Mouse (Mus musculus) midbrain, embryonic 15.5 days (tissue): ENCODE measurements around the gene Klk13. TPM values are rescaled to one million over a fixed set of nuclear protein-coding genes. Genes with fewer than 3 reads are reported as not detected.
"Not testable (repeated sequence)": the region's sequence is repeated elsewhere in the genome, so short reads cannot be mapped to it uniquely, and the experiment has no call there.

Source experiments
- ATAC-seq: fragments of 200-750 bp; cut with Nextera tagmentation; replicated peaks from 2 replicates; pipeline ENCODE4 v1.8.0; 2017; ENCODE audit warnings: moderate TSS enrichment
- H3K27ac ChIP-seq: fragments of 300-500 bp; sonication (generic); 2 replicates; pipeline ENCODE4 v1.5.1; 2015; ENCODE audit warnings: mild to moderate bottlenecking, inconsistent platforms
- H3K27me3 ChIP-seq: fragments of 300-500 bp; sonication (generic); replicated peaks from 2 replicates; pipeline ENCODE4 v1.6.1; 2015; ENCODE audit warnings: inconsistent platforms
- H3K36me3 ChIP-seq: fragments of 300-500 bp; sonication (generic); replicated peaks from 2 replicates; pipeline ENCODE4 v1.6.1; 2015; ENCODE audit warnings: inconsistent platforms
- H3K4me1 ChIP-seq: fragments of 300-500 bp; sonication (generic); 2 replicates; pipeline ENCODE4 v1.6.1; 2015; ENCODE audit warnings: inconsistent platforms
- H3K4me2 ChIP-seq: fragments of 300-500 bp; sonication (generic); 2 replicates; pipeline ENCODE4 v1.6.1; 2015; ENCODE audit warnings: inconsistent platforms, mild to moderate bottlenecking, moderate library complexity
- H3K4me3 ChIP-seq: fragments of 300-500 bp; sonication (generic); 2 replicates; pipeline ENCODE4 v1.5.1; 2015; ENCODE audit warnings: mild to moderate bottlenecking, inconsistent platforms
- H3K9ac ChIP-seq: fragments of 300-500 bp; sonication (generic); 2 replicates; pipeline ENCODE4 v1.6.1; 2015; ENCODE audit warnings: mild to moderate bottlenecking, inconsistent platforms
- H3K9me3 ChIP-seq: fragments of 300-500 bp; sonication (generic); 2 replicates; pipeline ENCODE4 v1.6.1; 2016; ENCODE audit warnings: inconsistent platforms
- WGBS: fragments of 180-500 bp; shearing (Covaris S2); methylation state at CpG from one replicate; pipeline ENCODE4 v1.1.7; 2015; ENCODE audit warnings: mixed read lengths; 5-methylcytosine and 5-hydroxymethylcytosine counted together
- polyA plus RNA-seq: library from polyadenylated mRNA; unstranded; fragments of >200 nt; fragmentation: Nextera tagmentation; extraction: Ambion mirVana; gene quantifications from 2 replicates; pipeline ENCODE4 v1.2.1, GENCODE M21; 2015

The Klk13 gene
- polyA plus RNA-seq, result 0.13 and 0.21 TPM in 2 replicates

- Histone ChIP-seq H3K4me2 (no peak within 1 kb of the TSS), H3K4me3 (no peak within 1 kb of the TSS), H3K36me3 (no peaks in the 10 kb centered on the region), H3K9ac (no peak within 1 kb of the TSS), H3K27me3 (no peaks in the 10 kb centered on the region), H3K9me3 (no peaks in the 10 kb centered on the region), H3K4me1 (no peaks in the 10 kb centered on the region), H3K27ac (no peak within 1 kb of the TSS)
- 64% methylated on average over 4 of the region's 4 CpGs for WGBS
- no peak for ATAC-seq
Measured at GRCm38 (mm10) chr7:43712267-43712666, at the start of gene Klk13. TSS of gene Klk13 (plus strand) at chr7:43712567.

GRCm38 (mm10) chr7:43662804-43663203 is 49.6 kb upstream of the Klk13 start:
- 82% methylated on average over 1 of the region's 1 CpGs for WGBS
- Histone ChIP-seq H3K27me3 (no peaks in the 10 kb centered on the region), H3K36me3 (no peaks in the 10 kb centered on the region), H3K27ac (no peak overlapping the region), H3K9ac (no peak overlapping the region), H3K4me1 (no peaks in the 10 kb centered on the region), H3K4me3 (no peak overlapping the region), H3K9me3 (no peaks in the 10 kb centered on the region), H3K4me2 (no peak overlapping the region)
- no peak for ATAC-seq

GRCm38 (mm10) chr7:43667221-43667620 is 45.1 kb upstream of the Klk13 start:
- H3K4me3 ChIP-seq, H3K27me3 ChIP-seq, ATAC-seq, H3K27ac ChIP-seq, H3K9ac ChIP-seq, H3K4me2 ChIP-seq, H3K9me3 ChIP-seq, H3K36me3 ChIP-seq, H3K4me1 ChIP-seq: not testable (repeated sequence)
- WGBS, result 95% methylated on average over 4 of the region's 4 CpGs

- Histone ChIP-seq H3K36me3 (no peaks in the 10 kb centered on the region), H3K9me3 (no peaks in the 10 kb centered on the region), H3K4me1 (peaks cover 10% of the 10 kb centered on the region), H3K27me3 (no peaks in the 10 kb centered on the region), H3K4me2 (no peak overlapping the region), H3K9ac (no peak overlapping the region), H3K27ac (no peak overlapping the region), H3K4me3 (no peak overlapping the region)
- ATAC-seq, result no peak
- 13% methylated on average over 3 of the region's 3 CpGs for WGBS
Measured at GRCm38 (mm10) chr7:43668582-43668981, 43.8 kb upstream of the Klk13 start.

GRCm38 (mm10) chr7:43671064-43671808 is 41.1 kb upstream of the Klk13 start:
- Histone ChIP-seq H3K27me3 (no peaks in the 10 kb centered on the region), H3K9ac (peak overlapping the region; percentile 33; the same call in 1 of the 2 replicates), H3K27ac (peak overlapping the region; percentile 48), H3K9me3 (0 out of 2 replicates have a peak, but pooled peaks cover under 1% of the 10 kb centered on the region), H3K36me3 (peaks cover 15% of the 10 kb centered on the region), H3K4me1 (peaks cover 10% of the 10 kb centered on the region), H3K4me2 (peak overlapping the region; percentile 84), H3K4me3 (peak overlapping the region; percentile 70)
- ATAC-seq, result peak; percentile 72
- WGBS, result 68% methylated on average over 11 of the region's 11 CpGs

GRCm38 (mm10) chr7:43671809-43672580 is 40.4 kb upstream of the Klk13 start, which contains the start of gene Ctu1:
TSS of gene Ctu1 (plus strand) at chr7:43672016.
- H3K9ac ChIP-seq, result peak within 1 kb of the TSS; percentile 70
- H3K27ac ChIP-seq, result peak within 1 kb of the TSS; percentile 67
- WGBS, result under 1% methylated on average over 26 of the region's 26 CpGs

GRCm38 (mm10) chr7:43672581-43673260 is 39.6 kb upstream of the Klk13 start:
- WGBS, result 14% methylated on average over 10 of the region's 10 CpGs
- no peaks in the 10 kb centered on the region for H3K27me3 ChIP-seq
- peaks cover 10% of the 10 kb centered on the region for H3K4me1 ChIP-seq
- H3K27ac ChIP-seq, result peak overlapping the region; percentile 67
- peak overlapping the region; percentile 84 for H3K4me2 ChIP-seq
- ATAC-seq, result peak; percentile 8
- peaks cover 30% of the 10 kb centered on the region for H3K36me3 ChIP-seq
- H3K9me3 ChIP-seq, result 0 out of 2 replicates have a peak, but pooled peaks cover 6% of the 10 kb centered on the region
- peak overlapping the region; percentile 70 for H3K4me3 ChIP-seq
- H3K9ac ChIP-seq, result peak overlapping the region; percentile 70

More at GRCm38 (mm10) chr7:43671809-43672580, 40.4 kb upstream of the Klk13 start, which contains the start of gene Ctu1:
- Histone ChIP-seq H3K36me3 (peaks cover 23% of the 10 kb centered on the region), H3K4me1 (peaks cover 10% of the 10 kb centered on the region), H3K4me2 (peak within 1 kb of the TSS; percentile 84), H3K9me3 (0 out of 2 replicates have a peak, but pooled peaks cover 6% of the 10 kb centered on the region), H3K4me3 (peak within 1 kb of the TSS; percentile 70), H3K27me3 (no peaks in the 10 kb centered on the region)
- ATAC-seq, result peak; percentile 96

- no peaks in the 10 kb centered on the region for H3K27me3 ChIP-seq
- no peak overlapping the region for H3K4me2 ChIP-seq
- H3K4me3 ChIP-seq, result no peak overlapping the region
- H3K36me3 ChIP-seq, result peaks cover 35% of the 10 kb centered on the region
- H3K27ac ChIP-seq, result no peak overlapping the region
- 0 out of 2 replicates have a peak, but pooled peaks cover 6% of the 10 kb centered on the region for H3K9me3 ChIP-seq
- 92% methylated on average over 32 of the region's 32 CpGs for WGBS
- H3K4me1 ChIP-seq, result peaks cover 10% of the 10 kb centered on the region
- H3K9ac ChIP-seq, result no peak overlapping the region
- no peak for ATAC-seq
Measured at GRCm38 (mm10) chr7:43675091-43675490, 37.3 kb upstream of the Klk13 start.

GRCm38 (mm10) chr7:43678517-43678916 is 33.9 kb upstream of the Klk13 start:
- no peak for ATAC-seq
- peaks cover 35% of the 10 kb centered on the region for H3K36me3 ChIP-seq
- H3K4me1 ChIP-seq, result no peaks in the 10 kb centered on the region
- no peak overlapping the region for H3K27ac ChIP-seq
- no peaks in the 10 kb centered on the region for H3K27me3 ChIP-seq
- H3K4me2 ChIP-seq, result no peak overlapping the region
- no peak overlapping the region for H3K4me3 ChIP-seq
- 0 out of 2 replicates have a peak, but pooled peaks cover 6% of the 10 kb centered on the region for H3K9me3 ChIP-seq
- H3K9ac ChIP-seq, result no peak overlapping the region

GRCm38 (mm10) chr7:43680960-43681359 is 31.4 kb upstream of the Klk13 start:
- H3K9me3 ChIP-seq, result 0 out of 2 replicates have a peak, but pooled peaks cover 6% of the 10 kb centered on the region
- H3K4me2 ChIP-seq, result no peak overlapping the region
- H3K27me3 ChIP-seq, result no peaks in the 10 kb centered on the region
- H3K4me3 ChIP-seq, result no peak overlapping the region
- 17% methylated on average over 5 of the region's 5 CpGs for WGBS
- H3K36me3 ChIP-seq, result peaks cover 23% of the 10 kb centered on the region
- no peak overlapping the region for H3K9ac ChIP-seq
- no peaks in the 10 kb centered on the region for H3K4me1 ChIP-seq
- H3K27ac ChIP-seq, result no peak overlapping the region
- peak; percentile 38; the same call in 1 of the 2 replicates for ATAC-seq

- H3K4me1 ChIP-seq, H3K9me3 ChIP-seq, H3K4me2 ChIP-seq, H3K27me3 ChIP-seq, H3K4me3 ChIP-seq, H3K27ac ChIP-seq, H3K9ac ChIP-seq, H3K36me3 ChIP-seq, ATAC-seq: not testable (repeated sequence)
- WGBS, result 16% methylated on average over 1 of the region's 1 CpGs
Measured at GRCm38 (mm10) chr7:43682511-43682910, 29.9 kb upstream of the Klk13 start.

GRCm38 (mm10) chr7:43685088-43685487 is 27.3 kb upstream of the Klk13 start:
- Histone ChIP-seq H3K4me1 (no peaks in the 10 kb centered on the region), H3K27me3 (no peaks in the 10 kb centered on the region), H3K27ac (no peak overlapping the region), H3K36me3 (no peaks in the 10 kb centered on the region), H3K4me3 (no peak overlapping the region), H3K4me2 (no peak overlapping the region), H3K9me3 (no peaks in the 10 kb centered on the region), H3K9ac (no peak overlapping the region)
- 73% methylated on average over 7 of the region's 7 CpGs for WGBS
- no peak for ATAC-seq
